Mouse (Mus musculus) midbrain, embryonic 14.5 days (tissue): ENCODE measurements around the gene Gm36864. TPM values are rescaled to one million over a fixed set of nuclear protein-coding genes. Genes with fewer than 3 reads are reported as not detected.
"Not testable (repeated sequence)": the region's sequence is repeated elsewhere in the genome, so short reads cannot be mapped to it uniquely, and the experiment has no call there.

Source experiments
- ATAC-seq: fragments of 200-750 bp; cut with Nextera tagmentation; 2 replicates; pipeline ENCODE4 v1.8.0; 2017; ENCODE audit warnings: moderate number of reproducible peaks, moderate library complexity; ENCODE audit not compliant: low FRiP score, low TSS enrichment
- DNase-seq: peaks from one replicate; pipeline ENCODE4 v3.0.0-alpha.2; 2015
- H3K27ac ChIP-seq: fragments of 300-500 bp; sonication (generic); replicated peaks from 2 replicates; pipeline ENCODE4 v1.5.1; 2014; ENCODE audit warnings: mild to moderate bottlenecking, low read depth, low read length, moderate library complexity
- H3K27me3 ChIP-seq: fragments of 300-500 bp; sonication (generic); 2 replicates; pipeline ENCODE4 v1.6.1; 2014; ENCODE audit warnings: low read length, control low read depth, mixed read lengths; ENCODE audit not compliant: control insufficient read depth, insufficient read depth
- H3K36me3 ChIP-seq: fragments of 300-500 bp; sonication (generic); 2 replicates; pipeline ENCODE4 v1.6.1; 2014; ENCODE audit warnings: low read length, control low read depth; ENCODE audit not compliant: control insufficient read depth, insufficient read depth
- H3K4me1 ChIP-seq: fragments of 300-500 bp; sonication (generic); 2 replicates; pipeline ENCODE4 v1.6.1; 2014; ENCODE audit warnings: mild to moderate bottlenecking, antibody characterized with exemption, low read length, control low read depth; ENCODE audit not compliant: control insufficient read depth, insufficient read depth
- H3K4me2 ChIP-seq: fragments of 300-500 bp; sonication (generic); 2 replicates; pipeline ENCODE4 v1.6.1; 2014; ENCODE audit warnings: mild to moderate bottlenecking, low read length, moderate library complexity
- H3K4me3 ChIP-seq: fragments of 300-500 bp; sonication (generic); replicated peaks from 2 replicates; pipeline ENCODE4 v1.5.1; 2014; ENCODE audit warnings: low read depth, low read length
- H3K9ac ChIP-seq: fragments of 300-500 bp; sonication (generic); replicated peaks from 2 replicates; pipeline ENCODE4 v1.6.1; 2014; ENCODE audit warnings: mild to moderate bottlenecking, low read length, moderate library complexity
- H3K9me3 ChIP-seq: fragments of 300-500 bp; sonication (generic); 2 replicates; pipeline ENCODE4 v1.6.1; 2016; ENCODE audit warnings: low read length, control low read depth, mixed read lengths; ENCODE audit not compliant: control insufficient read depth
- WGBS: fragments of 180-500 bp; shearing (Covaris S2); extraction: QIAGEN DNeasy Blood & Tissue Kit; methylation state at CpG from one replicate; pipeline ENCODE4 v1.1.7; 2014; 5-methylcytosine and 5-hydroxymethylcytosine counted together
- polyA plus RNA-seq: library from polyadenylated mRNA; unstranded; fragments of >200 nt; fragmentation: Nextera tagmentation; extraction: Ambion mirVana; gene quantifications from 2 replicates; pipeline ENCODE4 v1.2.1, GENCODE M21; 2014

Gene Gm36864
- polyA plus RNA-seq = not detected in 2 replicates

- no peak within 1 kb of the TSS for H3K9ac ChIP-seq
- no peak within 1 kb of the TSS for H3K27ac ChIP-seq
- H3K9me3 ChIP-seq = no peaks in the 10 kb centered on the region
- no peaks in the 10 kb centered on the region for H3K36me3 ChIP-seq
- H3K4me1 ChIP-seq = no peaks in the 10 kb centered on the region
- no peak for DNase-seq
- ATAC-seq = no peak
- H3K27me3 ChIP-seq = no peaks in the 10 kb centered on the region
- H3K4me2 ChIP-seq = no peak within 1 kb of the TSS
- 83% methylated on average over 3 of the region's 3 CpGs for WGBS
- H3K4me3 ChIP-seq = no peak within 1 kb of the TSS
These were observed at the start of gene Gm36864 for GRCm38 (mm10) chr7:44235909-44236308. Gene Gm36864, plus strand, starts transcription at chr7:44236177.

- not testable (repeated sequence) for ATAC-seq, DNase-seq, H3K36me3 ChIP-seq, H3K9me3 ChIP-seq, H3K27ac ChIP-seq, H3K4me1 ChIP-seq, H3K4me3 ChIP-seq, H3K9ac ChIP-seq, H3K4me2 ChIP-seq, H3K27me3 ChIP-seq
- WGBS = 73% methylated on average over 8 of the region's 8 CpGs
These were observed 49.5 kb upstream of the Gm36864 start for GRCm38 (mm10) chr7:44186516-44186915.

- H3K4me3 ChIP-seq, H3K27me3 ChIP-seq, DNase-seq, H3K9ac ChIP-seq, H3K4me1 ChIP-seq, H3K4me2 ChIP-seq, H3K27ac ChIP-seq, H3K9me3 ChIP-seq, ATAC-seq, H3K36me3 ChIP-seq: not testable (repeated sequence)
These were observed 48.0 kb upstream of the Gm36864 start, which contains the start of gene Klk1b24 for GRCm38 (mm10) chr7:44187936-44188335. Gene Klk1b24, plus strand, starts transcription at chr7:44188236.

DNA sequence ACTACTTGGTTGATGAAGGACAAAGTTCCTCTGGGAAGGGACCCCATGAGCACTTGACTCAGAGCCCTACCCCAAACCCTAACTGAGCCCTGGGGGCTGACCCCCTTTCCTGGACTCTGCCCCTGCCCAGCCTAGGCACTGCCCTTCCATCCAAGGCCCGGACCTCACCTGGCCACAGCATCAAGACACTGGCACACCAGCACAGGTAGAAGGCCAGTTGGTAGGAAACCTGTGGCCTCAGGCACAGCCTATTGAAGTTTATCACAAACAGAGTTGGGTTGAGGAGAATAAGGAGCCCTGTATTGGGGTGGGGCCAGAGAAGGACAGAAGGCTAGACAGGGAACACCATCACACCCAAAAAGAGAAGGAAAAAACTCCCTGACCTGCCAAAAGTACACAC, 42.5 kb upstream of the Gm36864 start:
- H3K9ac ChIP-seq, H3K36me3 ChIP-seq, H3K4me3 ChIP-seq, H3K9me3 ChIP-seq, DNase-seq, H3K27ac ChIP-seq, H3K27me3 ChIP-seq, H3K4me2 ChIP-seq, ATAC-seq, H3K4me1 ChIP-seq: not testable (repeated sequence)
- WGBS = 94% methylated on average over 1 of the region's 1 CpGs

DNA sequence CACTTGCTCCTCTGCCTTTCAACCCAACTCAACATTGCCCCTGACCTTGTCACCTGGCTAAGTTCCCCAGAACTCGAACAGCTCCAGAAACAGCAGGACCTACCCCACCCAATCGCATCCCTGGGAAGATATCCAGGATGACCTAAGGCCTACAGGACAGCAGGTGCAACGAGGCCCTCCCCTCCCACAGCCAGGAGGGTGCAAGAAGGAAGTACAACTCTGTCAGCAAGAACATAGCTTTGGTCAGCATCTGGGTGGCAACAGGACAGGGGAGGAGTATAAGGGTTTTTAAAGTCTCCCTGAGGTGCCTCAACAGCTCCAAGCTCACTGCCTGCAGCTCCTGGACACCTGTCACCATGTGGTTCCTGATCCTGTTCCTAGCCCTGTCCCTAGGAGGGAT, 38.1 kb upstream of the Gm36864 start, which contains the start of gene Klk1b3:
Gene Klk1b3, plus strand, starts transcription at position 301 of the 400 bp plus-strand sequence.
- Histone ChIP-seq H3K36me3 (no peaks in the 10 kb centered on the region), H3K27ac (no peak within 1 kb of the TSS), H3K4me1 (no peaks in the 10 kb centered on the region), H3K4me2 (no peak within 1 kb of the TSS), H3K4me3 (no peak within 1 kb of the TSS), H3K27me3 (no peaks in the 10 kb centered on the region), H3K9ac (no peak within 1 kb of the TSS), H3K9me3 (no peaks in the 10 kb centered on the region)
- 68% methylated on average over 3 of the region's 3 CpGs for WGBS
- ATAC-seq (no peak), DNase-seq (no peak)

GRCm38 (mm10) chr7:44207135-44207534, 28.8 kb upstream of the Gm36864 start, which contains the start of gene Klk1b4:
Gene Klk1b4, plus strand, starts transcription at chr7:44207435.
- H3K36me3 ChIP-seq, H3K9me3 ChIP-seq, H3K4me1 ChIP-seq, H3K27ac ChIP-seq, DNase-seq, H3K9ac ChIP-seq, H3K4me2 ChIP-seq, ATAC-seq, H3K27me3 ChIP-seq, H3K4me3 ChIP-seq: not testable (repeated sequence)
- WGBS = 63% methylated on average over 3 of the region's 3 CpGs

DNA sequence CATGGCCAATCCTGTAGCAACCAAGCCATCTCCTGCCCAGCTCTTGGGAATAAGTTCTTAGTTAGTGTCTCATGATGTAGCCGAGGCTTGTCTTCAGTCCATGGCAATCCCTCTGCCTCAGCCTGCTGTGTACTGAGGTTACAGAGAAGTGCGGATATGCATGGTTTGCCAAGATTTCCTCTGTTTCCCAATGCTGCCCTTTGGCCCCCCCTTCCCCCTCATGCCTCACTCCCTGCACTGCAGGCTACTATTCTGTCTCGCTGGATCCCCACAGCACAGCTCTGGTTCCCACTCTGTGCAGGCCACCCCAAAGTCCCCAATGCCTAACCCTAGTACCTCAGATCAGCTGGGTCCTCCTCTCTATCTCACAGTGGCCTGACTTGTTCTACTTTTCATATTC, 27.7 kb upstream of the Gm36864 start:
- ATAC-seq (no peak), DNase-seq (no peak)
- WGBS = 82% methylated on average over 3 of the region's 3 CpGs

DNA sequence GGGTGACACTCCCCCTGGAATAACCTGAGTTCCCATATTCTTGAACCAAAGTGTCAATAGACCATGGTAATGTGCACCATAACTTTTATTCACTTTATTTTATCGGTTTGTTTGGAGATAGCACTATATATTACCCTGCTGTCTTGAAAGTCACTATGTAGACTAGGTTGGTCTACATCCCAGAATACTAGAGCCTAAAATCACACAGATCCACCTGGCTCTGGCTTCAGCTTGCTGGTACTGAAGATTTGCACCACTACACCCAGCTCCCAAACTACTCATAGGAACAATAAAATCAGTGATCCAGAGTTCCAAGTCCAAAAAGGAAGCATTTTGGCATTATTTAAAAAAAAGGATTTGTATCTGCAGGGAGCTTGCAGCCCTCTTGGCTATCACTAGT, 20.3 kb upstream of the Gm36864 start, which contains the start of gene Klk1b5:
Gene Klk1b5, plus strand, starts transcription at position 301 of the 400 bp plus-strand sequence.
- Histone ChIP-seq H3K9me3 (no peaks in the 10 kb centered on the region), H3K36me3 (no peaks in the 10 kb centered on the region), H3K9ac (no peak within 1 kb of the TSS), H3K27me3 (no peaks in the 10 kb centered on the region), H3K4me1 (no peaks in the 10 kb centered on the region), H3K4me2 (no peak within 1 kb of the TSS), H3K27ac (no peak within 1 kb of the TSS), H3K4me3 (no peak within 1 kb of the TSS)
- 85% methylated on average over 1 of the region's 1 CpGs for WGBS
- DNase-seq (no peak), ATAC-seq (no peak)

More for the DNA sequence above, 27.7 kb upstream of the Gm36864 start:
- no peak overlapping the region for H3K27ac ChIP-seq
- H3K4me3 ChIP-seq = no peak overlapping the region
- H3K9me3 ChIP-seq = no peaks in the 10 kb centered on the region
- no peak overlapping the region for H3K4me2 ChIP-seq
- no peaks in the 10 kb centered on the region for H3K36me3 ChIP-seq
- no peak overlapping the region for H3K9ac ChIP-seq
- H3K27me3 ChIP-seq = no peaks in the 10 kb centered on the region
- H3K4me1 ChIP-seq = no peaks in the 10 kb centered on the region

DNA sequence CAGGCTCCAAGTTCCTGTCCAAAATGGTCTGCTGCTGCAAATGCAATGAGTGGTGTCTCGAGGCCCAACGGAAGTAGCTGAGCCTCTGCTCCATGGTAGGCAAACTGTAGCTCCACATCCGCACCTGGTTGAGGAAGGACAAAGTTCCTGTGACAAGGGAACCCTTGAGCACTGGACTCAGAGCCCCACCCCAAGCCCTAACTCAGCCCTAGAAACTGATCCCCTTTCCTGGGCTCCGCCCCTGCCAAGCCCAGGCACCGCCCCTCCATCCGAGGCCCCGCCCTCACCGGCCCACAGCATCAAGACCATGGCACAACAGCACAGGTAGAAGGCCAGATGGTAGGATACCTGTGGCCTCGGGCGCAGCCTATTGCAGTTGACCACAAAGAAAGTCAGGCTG, 14.4 kb upstream of the Gm36864 start:
- H3K9me3 ChIP-seq, H3K4me2 ChIP-seq, H3K27ac ChIP-seq, ATAC-seq, H3K36me3 ChIP-seq, H3K4me1 ChIP-seq, DNase-seq, H3K4me3 ChIP-seq, H3K9ac ChIP-seq, H3K27me3 ChIP-seq: not testable (repeated sequence)
- 78% methylated on average over 8 of the region's 10 CpGs for WGBS
